Mouse (Mus musculus) liver, embryonic 14.5 days (tissue): Measurements from ENCODE around the gene Nop53.

ENCODE experiments used
- CTCF ChIP-seq: IDR thresholded peaks from 2 replicates; pipeline ENCODE4 v1.5.1; 2016; ENCODE audit warnings: antibody characterized with exemption, low read depth, control low read depth
- EP300 ChIP-seq: IDR thresholded peaks from 2 replicates; pipeline ENCODE4 v1.6.1; 2016; ENCODE audit warnings: antibody characterized with exemption, low read depth

- no peak for TF ChIP-seq CTCF
- no peak for TF ChIP-seq EP300
These were observed 27.5 kb downstream of the Nop53 start for GRCm38 (mm10) chr7:15918371-15918770.
